Mouse (Mus musculus) right cerebral cortex, adult 18-20 months (tissue): ENCODE results near the gene Riiad1.

Experiments used
- DNase-seq: peaks from one replicate; pipeline ENCODE4 v3.0.0; 2022; ENCODE audit warnings: mixed read lengths

The Riiad1 gene

DNA sequence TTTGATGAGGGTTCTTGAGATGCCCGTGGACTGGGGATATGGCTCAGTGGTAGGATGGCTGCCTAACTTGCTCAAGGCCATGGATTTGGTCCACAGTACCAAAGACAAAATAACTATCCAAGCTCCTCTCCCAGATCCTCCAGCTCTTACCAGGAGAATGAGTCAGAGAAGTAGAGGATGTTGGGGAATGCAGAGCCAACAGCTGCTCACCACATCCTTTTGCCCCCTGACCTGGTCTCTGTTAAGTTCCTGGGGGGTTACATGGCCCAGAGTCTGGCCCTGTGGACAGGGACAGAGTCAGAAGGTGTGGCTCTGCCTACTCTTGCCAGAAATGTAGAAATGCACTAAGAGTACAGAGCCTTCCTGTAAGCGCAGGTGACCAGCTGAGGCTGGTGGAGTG lies 20.3 kb downstream of the Riiad1 start:
- DNase-seq = no peak

DNA sequence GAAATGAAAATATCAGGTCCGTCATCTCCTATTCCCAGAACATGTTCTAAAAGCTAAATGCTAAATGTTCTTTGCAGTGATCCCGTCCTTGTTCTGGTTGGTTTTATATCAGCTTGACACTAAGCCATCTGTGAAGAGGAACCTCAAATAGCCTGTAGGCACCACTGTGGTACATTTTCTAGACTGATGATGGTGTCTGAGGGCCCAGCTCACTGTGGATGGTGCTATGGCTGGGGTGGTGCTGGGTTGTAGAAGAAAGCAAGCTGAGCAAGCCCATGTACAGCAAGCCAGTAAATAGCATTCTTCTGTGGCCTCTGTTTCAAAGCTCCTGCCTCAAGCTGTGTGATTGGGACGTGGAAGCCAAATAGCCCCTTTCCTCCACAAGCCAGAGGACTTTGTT lies 23.1 kb downstream of the Riiad1 start:
- DNase-seq = no peak

DNA sequence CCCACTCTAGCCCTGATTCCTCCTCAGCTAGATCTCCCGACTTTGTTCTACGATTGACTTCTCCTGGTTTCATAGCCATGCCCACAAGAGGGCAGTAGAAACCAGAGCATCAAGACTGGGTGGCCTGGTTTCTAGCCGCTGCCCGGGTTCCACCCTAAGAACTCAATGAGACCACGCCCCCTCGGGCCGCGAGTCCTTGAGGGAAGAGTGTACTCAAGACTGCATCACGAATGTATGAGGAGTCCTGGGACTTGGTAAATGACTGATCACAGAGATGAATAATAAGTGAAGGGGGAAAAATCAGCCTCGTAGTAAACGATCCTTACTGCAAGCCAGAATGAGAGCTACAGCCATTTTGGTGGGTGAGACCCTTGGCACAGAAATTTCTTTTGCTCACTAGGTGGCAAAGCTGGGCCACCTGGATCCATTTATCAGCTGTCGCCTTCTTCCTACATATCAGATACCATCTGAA lies 23.6 kb downstream of the Riiad1 start:
- DNase-seq = peak; percentile 84

DNA sequence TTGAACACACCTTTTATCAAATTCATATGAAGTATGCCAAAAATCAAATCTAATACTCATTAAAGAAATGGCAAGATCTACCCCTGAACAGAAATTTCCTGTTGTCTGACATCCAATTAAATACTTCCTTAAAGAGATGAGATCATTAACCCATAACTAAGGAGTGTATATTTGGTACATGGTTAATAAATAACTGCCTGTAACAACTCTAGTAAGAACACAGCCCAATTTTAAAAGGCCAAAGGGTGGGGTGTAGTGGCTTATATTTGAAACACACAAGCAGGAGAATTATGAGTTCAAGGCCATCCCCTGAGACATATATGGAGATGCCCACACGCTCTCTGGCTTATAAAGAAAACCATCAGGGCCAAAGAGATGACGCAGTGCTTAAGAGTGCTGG lies 30.8 kb downstream of the Riiad1 start:
- no peak for DNase-seq

- no peak for DNase-seq
Measured at GRCm38 (mm10) chr3:94443597-94443964, 36.6 kb downstream of the Riiad1 start, which contains the start of gene Oaz3. Gene Oaz3, minus strand, starts transcription at chr3:94443915.

DNA sequence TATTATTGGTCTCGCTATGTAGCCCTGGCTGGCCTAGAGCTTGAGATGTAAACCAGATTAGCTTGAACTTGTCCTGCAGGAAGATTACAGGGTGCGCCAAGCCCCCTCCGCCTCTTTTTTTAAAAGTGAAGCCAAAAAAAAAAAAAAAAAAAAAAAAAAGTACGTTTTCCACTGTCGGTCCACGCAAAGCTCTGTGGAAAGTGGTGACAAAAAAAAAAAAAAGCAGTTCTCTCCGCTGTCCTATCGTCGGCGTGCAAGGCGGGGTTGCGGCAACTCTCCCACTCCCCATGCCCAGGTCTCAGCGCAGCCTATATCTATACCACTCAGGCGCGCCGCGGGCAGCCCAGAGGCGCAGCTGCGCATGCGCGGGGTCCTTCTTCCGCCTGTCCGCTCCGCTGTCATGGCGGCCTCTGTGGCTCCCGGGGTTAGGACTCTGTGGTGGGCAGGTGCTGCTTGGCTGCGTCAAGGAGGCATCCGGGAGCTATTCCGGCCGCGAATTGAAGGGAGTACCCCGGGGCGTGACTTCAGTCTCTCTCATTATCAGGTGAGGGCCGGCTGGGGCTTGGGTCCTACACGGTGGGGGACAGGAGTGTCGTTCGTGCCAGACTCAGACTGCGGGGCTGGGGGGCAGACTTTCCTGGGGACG lies 37.1 kb downstream of the Riiad1 start, which contains the start of gene Mrpl9:
Gene Mrpl9 (plus strand): TSS at position 368 of the 646 bp plus-strand sequence.
- peak; percentile 95 for DNase-seq

DNA sequence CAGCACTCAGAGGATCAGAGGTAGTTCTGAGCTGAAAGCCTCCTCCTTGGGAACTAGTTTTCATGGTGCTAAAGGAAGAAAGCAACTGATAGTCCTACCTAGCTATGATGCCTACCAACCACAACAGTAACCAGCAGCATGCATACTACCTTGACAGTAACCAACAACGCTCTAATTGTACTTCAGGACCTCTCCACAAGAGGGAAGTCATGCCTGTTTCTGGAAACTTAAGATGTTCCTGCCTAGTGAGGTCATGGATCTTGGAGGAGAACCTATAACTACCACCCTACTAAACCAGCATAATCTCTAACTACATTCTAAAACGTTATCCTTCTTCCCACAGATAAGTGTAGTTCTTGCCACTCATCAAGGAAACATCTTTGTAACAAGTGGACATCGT lies 39.0 kb downstream of the Riiad1 start:
- DNase-seq = no peak

DNA sequence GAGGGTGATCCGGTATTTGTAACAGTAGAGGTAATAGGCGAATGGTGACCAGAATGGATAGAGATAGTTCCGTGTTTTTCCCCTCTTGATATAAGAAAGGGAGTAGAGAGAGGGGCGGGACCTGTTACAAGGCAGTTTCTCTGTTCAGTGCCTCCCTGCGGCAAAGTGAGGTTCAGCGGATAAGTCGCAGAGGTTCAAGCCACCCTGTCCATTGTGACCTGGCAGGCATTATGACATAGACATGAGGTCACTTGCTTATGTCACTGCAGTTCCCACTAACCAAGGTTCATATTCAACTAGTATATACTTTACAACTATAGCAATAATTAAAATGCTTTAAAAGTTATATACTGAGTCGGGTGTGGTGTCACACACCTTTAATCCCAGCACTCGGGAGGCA lies 43.7 kb downstream of the Riiad1 start:
- DNase-seq = no peak

GRCm38 (mm10) chr3:94434305-94434704 lies 45.8 kb downstream of the Riiad1 start:
- DNase-seq = no peak

- no peak for DNase-seq
Measured at GRCm38 (mm10) chr3:94430980-94431379, 49.2 kb downstream of the Riiad1 start.
